Mouse (Mus musculus) small intestine, adult 2 months (tissue): ENCODE results near the gene Gm20390.

Source experiments
- CTCF ChIP-seq: fragments of 200-500 bp; IDR thresholded peaks from 2 replicates; pipeline ENCODE4 v1.5.1; 2012; ENCODE audit warnings: low read depth, mild to moderate bottlenecking, control low read depth, inconsistent platforms, low read length, moderate library complexity, mixed read lengths; ENCODE audit not compliant: insufficient replicate concordance, insufficient read length; ENCODE audit errors: extremely low read depth
- POLR2A ChIP-seq: fragments of 200-500 bp; IDR thresholded peaks from 2 replicates; pipeline ENCODE4 v1.6.1; 2012; ENCODE audit warnings: low read depth, mild to moderate bottlenecking, control low read depth, inconsistent platforms, low read length, moderate library complexity

DNA sequence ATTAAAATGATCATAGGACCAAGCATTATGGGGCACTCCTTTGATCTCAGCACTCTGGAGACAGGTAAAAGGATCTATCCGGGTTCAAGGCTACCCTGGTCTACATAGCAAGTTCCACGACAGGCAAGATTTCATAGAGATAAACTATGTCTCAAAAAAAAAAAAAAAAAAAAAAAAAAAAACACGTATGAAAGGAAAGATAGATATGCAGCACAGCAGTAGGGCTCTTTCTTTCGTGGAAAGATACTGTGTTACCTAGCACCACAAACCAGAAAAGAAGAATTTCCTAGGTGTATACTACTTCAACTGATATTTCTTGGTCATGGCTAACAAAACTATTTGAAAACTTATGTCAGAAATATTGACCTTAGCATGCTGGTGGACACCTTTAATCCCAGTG is 61.3 kb downstream of the Gm20390 start:
- TF ChIP-seq CTCF (no peak), POLR2A (no peak)
